Mouse (Mus musculus) spleen, postnatal 36 days (tissue): ENCODE results near the gene Pde4b.

Experiments used
- DNase-seq, 2 experiments: peaks; one replicate each; pipeline ENCODE4 v3.0.0; 2022; ENCODE audit warnings: low spot score in 2 of 2, mixed read lengths in 1 of 2

Pde4b gene

DNA sequence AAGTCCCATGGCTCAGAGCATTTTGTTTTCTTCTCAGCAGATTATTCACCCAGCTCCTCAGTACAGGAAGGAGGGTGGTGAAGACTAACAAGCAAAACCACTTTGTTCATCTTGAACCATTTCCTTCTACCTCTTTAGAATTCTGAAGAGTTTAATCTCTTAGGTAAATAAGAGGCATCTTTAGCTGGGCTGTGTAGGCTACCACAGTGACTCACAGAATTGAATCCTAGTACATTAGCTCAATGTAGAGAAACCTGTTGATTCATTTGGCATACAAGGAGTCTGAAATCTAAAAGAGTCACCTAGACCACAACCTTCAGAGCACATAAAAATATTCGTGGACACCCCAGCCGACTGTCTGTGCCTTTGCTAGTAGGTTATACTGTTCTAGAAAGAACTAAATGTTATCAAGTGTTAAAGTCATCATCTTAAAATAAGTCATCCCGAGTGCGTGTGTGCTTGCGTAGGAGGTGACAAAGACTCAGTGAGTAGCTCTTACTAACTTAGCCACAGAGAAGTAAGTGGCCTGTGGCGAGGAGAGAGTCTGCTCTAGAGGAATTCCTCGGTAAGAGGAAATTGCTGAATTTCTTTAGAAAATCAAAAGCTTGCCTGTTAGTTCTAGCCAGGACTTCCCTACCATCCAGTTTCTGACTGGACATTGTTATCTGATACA is 520.5 kb downstream of the Pde4b start:
- no peak for DNase-seq

DNA sequence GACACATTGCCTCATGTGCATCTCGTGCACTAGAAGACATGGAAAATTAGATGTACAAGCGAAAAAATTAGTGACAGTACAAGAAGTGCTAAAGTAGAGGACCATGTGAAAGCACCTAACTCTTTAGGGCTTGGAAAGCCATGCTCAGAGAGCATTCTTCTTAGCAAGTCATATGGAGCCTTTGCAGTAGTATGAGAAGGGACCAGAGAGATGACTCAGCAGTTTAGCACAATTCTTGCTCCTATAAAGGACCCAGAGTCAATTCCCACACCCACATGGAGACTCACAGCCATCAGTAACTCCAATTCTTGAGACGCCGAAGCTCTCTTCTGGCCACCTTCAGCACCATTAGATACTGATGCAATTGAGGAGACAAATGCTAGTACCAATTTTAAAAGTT is 525.3 kb downstream of the Pde4b start:
- no peak for DNase-seq

DNA sequence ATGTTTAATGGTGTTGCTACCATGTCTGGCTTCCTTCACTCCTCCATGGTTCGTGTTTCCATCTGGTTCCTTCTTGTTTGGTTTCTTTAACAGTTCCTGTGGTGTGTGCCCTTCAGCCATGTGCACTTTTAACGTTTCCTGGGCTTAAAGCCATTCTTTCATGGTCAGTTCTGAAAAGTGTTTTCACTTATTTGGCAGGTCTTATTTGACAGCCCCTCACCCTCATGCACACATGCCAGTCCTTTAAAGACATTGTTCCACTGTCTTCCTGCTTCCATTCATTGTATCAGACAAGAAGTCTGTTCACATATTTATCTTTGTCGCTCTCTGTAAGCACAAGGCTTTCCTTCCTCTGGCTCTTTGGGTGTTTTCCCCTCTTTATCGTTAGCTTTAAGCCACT is 530.4 kb downstream of the Pde4b start:
- no peak for DNase-seq

DNA sequence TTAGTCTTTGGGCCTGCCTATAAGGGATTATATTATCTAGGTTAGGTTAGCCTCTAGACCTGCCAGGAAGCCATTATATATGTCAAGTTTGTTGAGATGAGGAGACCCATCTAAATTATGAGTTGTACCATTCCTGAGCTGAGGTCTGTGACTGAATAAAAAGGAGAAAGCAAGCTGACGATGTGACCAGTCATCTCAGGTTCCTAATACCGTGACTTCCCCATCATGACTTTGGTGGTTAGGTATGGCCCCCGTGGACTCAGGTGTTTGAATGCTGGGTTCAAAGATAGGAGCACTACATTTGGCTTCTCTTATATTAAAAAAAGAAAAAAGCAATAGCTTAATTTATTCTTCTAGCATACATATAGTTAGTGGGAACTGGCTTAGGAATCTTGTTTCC is 531.3 kb downstream of the Pde4b start:
- DNase-seq = no peak

DNA sequence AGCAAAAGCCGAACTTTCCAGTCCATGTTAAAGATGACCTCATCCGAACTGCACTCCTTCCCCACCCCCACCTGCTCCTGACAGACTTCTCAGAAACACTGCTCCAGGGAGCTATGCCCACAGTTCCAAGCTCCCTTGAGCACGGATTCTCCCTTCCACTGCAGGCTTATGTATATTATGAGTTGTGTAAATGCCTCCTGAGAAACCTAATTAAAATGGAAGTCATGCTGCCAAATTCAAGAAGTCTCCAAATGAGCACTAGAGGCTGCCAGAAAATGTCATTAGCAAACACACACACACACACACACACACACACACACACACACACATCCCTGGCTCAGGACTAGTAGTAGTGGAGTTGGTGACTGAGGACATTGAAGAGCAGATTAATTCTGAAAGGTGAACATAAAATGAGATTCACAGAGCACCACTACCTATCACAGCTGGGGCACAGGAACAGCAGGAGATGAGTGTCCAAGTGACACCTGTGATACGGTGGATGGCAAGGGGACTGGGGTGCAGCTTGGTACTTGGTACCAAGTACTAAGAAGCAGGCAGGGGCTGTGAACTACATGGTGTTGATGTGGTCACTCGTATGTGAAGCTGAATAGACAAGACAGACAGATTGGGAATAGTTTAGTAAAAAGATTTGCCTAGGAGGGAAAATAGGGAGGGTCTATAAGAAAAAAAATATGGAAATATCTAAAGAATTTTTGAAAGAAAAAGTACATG is 533.0 kb downstream of the Pde4b start:
- no peak for DNase-seq

DNA sequence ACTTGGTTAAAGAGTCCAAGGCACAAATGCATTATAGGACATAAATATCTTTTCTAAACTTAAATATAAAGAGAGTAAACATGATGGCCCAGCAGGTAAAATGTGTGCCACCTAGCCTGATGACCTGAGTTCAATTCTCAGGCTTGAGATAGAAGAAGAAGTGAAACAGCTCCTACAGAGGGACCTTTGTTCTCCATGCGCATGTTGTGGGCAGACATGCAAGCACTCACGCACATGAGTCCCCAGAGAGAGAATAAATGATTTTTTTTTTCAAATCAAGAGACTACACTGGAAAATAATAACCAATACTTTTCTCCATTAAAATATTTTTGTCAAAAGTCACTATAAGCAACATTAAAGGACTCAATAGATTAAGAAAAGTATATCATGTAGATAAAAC is 533.8 kb downstream of the Pde4b start:
- no peak for DNase-seq

DNA sequence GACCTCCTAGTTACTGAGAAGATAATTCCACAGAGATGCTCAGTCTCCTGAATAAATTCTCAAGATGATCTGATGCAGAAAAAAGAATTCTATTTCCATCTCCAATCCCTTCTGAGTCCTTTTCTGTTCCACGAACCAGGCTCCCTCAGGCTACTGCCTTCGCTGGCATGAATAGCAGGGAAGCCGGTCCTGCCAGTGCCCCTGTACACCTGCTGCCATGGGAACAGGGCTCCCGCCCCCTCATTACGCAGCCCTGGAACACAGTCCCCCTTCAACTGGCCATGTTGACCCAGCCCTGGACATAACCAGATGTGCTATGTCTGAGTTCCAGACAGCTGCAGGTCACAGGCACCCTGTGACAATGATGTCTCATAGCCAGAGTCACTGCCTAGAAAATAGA is 535.6 kb downstream of the Pde4b start:
- no peak for DNase-seq

DNA sequence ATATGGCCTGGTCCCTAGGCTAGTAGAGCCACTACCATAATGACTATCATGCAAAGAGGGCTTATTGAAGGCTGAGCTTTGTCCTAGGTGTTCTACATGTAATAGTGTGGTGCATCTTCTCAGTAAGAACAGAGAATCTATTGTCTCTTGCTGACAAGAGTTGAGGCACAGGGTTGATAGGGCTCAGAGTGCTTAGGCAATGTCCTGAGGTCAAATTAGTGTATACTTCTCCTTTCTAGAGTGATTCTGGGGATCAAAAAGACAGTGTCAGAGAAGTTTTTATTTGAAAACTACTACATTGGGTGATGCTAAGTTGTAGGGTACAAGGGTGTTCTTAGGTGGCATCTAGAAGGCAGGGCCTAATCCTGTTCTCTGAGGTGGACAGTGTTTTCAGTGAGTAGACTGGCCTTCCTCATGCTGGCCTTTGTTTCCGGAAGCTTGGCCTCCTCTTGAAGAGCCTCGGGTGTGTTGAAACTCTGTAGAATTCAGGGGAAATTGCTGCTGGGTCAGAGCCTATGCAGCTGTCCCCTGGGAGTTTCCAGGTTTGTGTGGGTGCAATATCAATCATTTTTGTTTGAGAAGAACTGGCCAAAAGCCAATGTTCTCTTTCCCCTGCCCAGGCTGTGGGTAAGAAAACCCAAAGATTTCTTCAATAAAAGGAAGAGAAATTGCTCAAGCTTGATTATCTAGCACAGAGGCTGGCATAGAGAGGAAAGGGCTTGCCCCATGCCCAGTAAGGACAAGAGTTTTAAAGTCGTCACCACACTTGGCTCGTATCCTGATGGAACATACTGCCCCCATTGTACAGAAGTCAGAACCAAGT is 536.7 kb downstream of the Pde4b start:
- DNase-seq = peak; percentile 10 to 42

DNA sequence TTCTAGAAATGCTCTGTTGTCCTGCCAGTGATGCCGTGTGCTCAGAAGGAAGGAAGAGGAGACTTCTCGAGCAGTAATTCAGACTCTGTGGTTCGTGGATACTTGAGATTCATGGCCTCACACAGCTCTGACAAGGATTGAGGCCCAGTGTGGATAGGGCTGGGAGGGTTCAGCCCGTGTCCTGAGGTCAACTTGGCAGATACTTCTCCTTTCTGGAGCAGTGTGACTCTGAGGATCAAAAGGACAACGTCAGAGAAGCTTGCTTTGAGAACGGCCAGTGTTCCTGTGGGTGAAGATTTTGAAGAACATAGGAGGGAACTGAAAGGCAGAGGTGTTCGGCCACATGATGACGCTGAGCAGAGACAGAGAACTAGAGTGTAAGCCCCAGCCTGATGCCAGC is 537.6 kb downstream of the Pde4b start:
- peak in 1 of 2 experiments; percentile 22 for DNase-seq

DNA sequence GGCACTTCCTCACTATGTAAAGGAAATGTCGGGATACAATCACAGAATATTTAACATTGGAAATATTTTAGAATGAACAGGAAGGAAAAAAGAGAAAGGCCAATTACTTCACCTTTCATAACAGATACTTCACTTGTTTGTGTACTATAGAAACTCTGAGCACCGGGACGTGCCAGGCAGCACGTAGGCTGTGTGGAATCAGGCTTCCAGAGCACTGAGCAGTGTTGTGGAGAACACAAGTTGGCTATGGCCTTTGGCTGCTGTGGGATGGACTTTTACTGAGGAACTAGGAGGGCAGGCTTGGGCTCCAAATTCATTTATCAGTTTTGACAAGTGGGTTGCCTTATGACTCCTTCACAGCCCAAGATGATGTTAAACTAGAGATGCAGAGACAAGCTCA is 540.5 kb downstream of the Pde4b start:
- DNase-seq = no peak

DNA sequence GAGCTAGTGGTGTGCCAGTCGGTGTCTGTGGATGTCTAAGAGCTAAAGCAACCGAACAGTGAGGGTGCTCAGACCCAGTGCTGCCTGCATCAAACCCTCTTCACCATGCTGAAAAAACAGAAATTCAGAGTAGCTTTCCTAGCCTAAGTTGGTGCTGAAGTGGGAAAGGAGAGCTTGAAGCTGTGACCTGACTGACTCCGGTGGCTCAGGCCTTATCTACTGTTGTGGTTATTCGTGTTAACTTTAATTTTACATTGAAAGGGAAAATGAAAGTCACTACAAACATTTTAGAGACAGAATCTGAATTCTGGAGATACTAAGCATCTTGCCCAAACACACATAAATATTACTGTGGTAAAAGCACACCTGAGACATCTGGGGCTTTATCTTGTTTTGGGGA is 542.3 kb downstream of the Pde4b start:
- DNase-seq = no peak

DNA sequence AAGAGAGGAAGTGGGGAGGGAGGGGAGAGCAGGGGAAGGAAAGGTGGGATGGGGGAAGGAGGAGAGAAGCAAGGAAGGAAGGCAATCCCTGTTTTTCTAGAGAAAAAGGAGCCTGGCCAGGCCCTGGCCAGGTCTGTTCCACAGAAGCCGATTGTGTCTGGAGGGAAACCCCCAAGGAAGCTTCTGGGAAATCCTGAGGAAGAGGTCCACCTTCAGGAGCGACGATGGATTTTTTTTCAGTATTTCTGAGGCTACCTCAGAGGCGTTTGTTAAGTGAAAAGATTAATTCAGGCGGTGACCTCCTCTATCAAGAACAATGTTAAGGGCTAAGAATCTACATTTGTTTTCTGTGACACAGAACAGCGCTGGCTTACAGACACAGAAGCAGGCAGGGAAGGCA is 542.9 kb downstream of the Pde4b start:
- no peak for DNase-seq

DNA sequence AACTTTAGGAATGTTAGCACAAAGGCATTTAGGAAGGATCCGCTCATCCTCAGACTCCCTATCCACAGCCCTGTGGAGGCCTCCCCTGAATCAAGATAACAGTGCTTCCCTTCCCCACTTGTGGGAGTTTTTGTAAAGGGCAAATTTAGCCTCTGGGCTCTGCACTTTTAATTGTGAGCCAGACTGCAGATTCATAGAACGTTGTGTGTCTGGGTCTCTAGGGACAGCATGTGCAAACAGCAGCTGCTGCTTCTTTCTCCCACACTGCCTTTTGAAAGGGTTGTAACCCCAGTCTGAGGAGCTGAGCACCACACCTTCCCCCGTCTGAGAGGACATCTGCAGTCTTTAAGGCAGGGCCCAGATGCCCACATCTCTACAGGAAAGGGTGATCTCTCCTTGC is 544.3 kb downstream of the Pde4b start:
- peak in 1 of 2 experiments; percentile 19 for DNase-seq

DNA sequence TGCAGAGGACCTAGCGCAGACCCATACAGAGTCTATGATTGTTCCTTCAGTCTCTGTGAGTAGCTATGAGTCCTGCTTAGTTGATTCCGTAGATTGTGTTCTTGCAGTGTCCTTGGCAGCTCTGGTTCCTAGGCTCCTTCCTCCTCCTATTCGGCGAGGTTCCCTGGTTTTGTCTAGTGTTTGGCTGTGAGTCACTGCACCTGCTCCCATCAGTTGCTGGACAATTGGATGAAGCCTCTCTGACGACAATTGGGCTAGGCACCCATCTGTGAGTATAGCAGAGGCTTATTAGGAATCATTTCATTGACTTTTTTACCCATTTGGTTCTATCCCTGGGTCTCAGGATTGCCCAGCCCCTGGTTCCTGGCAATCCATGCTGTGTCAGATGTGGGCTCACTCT is 545.9 kb downstream of the Pde4b start:
- no peak for DNase-seq

DNA sequence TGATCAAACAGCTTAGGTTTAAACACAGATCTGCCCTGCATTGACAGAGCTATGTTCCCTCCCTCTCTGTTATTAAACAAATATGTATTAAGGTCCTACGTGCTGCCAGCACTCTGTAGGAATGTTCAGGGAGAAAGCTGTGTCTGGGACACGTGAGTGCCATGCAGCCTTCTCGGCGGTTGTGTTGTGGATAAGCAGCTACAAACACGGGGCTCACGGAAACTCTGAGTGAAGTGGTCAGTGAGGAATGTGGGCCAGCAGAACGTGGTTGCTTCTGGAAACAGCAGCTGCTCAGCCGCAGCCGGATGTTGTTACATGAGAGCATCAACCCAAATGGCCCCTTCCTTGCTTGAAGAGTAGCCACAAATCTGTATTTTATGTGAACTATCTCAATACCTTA is 547.9 kb downstream of the Pde4b start:
- DNase-seq = no peak

DNA sequence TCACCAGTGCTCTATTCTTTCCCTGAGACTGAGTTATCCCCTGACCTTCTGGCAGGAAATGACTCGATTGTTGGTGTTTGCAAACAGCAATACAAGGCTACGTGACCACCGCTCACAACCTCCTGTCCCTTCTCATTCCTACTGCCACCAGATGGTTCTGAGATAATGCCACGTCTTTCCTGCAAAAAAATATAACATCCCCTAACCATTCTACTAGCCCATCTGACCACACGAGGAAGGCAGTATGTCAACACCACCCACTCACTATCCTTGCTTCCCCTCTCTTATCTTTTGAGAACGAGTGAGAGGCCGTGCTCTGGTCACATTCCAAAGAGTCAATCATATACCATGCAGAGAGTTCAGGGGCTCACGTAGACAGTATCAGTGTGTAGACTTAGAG is 548.6 kb downstream of the Pde4b start:
- no peak for DNase-seq

DNA sequence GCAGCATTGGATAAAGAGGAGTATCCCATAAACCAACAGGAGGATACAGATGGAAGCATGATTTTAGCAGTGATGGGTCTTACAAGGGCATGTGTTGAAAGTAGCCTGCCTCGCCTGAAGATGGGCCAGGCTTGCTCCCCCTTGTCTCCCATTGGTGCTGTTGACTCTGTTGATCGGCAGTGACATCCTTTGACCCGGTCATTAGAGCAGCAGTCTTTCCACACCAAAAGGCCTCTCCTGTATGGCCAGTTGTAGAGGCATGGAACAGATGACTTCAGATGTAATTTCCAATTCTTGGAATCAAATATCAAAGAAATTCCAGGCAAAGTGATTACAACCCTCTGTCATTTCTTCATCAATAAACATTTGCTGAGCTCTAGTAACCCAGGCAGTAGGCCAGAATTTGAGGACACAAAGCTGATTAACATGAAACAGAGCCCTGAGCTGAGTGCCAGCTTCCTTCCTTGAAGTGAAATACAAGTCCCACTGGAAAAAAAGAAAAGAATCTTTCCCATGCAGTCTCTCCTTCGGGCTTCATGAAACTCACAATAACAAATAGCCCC is 550.1 kb downstream of the Pde4b start:
- DNase-seq = no peak

DNA sequence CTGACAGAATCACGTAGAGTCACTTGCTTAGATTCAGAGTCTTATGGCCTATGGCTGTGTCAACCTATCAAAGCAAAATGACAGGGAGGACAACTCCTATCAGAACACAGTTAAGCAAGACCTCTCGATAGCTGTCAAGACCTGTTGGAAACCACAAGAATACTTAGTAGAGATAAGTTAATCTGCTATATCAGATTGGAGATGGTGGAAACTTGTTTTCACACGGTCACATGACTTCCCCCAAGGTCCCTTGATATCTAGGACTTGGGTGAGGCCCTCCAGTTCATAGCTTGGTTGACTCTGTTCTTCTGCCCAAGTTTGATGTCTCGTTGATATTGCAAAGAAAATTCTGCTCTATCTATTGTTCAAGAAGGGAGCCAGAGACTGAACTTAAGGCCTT is 553.6 kb downstream of the Pde4b start:
- DNase-seq = no peak

DNA sequence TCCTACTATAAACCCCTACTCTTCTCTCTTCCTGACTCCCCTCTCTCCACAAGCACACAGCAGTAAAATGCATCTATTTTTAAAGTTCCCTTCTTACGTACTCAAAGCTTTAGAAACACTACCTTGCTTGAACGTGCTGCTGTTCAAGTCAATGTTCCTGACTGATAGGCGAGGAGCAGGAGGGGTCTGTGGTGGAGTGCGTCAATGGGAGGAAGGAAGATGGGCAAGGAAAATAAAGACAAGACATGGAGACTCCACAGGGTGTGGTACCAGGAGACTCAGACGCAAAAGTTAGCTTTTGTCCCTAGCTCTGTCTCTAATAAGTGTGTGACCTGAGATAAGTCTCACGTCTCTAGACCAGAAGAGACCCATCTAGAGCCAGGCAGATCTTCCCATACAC is 556.7 kb downstream of the Pde4b start:
- no peak for DNase-seq

DNA sequence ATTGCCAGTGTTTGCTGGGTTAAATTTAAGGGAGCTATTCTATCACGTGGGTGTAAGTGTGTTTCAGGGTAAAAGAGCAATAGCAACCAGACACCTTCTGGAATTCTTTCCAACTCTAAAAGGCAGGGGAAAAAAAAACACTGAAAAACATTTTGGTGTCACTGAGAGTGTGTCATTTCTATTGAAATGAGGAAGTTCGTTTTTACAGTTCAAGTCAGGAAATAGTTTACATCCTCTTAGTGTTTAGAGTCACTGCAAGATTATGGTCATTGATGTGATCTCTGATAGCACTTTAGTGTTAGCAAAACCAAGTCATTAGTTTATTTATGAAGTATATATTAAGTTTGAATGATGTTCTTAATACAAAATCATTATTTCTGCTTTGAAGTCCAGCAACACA is 559.7 kb downstream of the Pde4b start:
- DNase-seq = no peak

DNA sequence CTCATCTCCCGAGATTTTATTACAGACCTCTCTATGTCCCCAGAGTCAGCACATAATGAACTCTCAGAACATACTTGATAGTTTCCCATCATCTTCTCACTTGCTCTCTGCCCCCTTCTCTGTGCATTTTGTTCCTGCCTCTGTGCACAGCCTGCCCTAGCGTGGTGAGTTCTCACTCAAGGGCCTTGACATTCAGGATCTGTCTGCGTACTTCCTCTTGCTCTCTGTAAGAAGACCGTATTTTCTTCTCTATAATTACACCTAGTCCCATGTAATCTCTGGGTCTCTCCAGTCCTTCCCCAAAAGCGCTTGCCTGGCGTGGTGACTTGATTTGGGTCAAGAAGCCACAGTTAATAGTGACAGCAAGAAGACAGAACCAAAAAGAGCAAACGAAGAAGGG is 568.0 kb downstream of the Pde4b start:
- DNase-seq = no peak

DNA sequence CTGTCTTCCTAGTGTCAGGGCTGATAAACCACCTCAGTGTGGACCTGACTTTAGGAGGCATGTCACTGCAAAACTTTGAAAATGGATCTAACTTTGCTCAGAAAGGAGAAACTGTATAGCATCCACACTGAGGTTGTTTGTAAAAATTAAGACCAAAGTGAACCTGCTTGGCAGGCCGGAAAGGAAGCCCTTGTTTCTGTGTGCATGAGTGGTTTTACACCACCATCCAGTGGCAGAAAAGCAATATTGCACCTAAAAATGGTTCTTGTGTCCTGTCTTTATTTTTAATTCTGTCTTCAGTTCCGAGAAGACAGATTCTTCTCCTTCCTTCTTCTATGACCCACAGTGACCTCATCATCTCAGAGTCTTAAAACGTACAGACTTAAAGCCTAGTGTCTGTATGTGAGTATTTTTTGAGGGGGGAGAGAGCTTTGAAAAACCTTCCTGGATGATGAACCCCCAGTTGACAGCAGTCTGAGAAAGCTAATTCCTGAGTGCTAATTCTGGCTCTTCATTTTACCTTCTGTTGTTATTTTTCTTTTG is 569.2 kb downstream of the Pde4b start:
- peak; percentile 34 to 54 for DNase-seq
